Mouse (Mus musculus) gastrocnemius, adult 18-20 months (tissue): ENCODE data around the gene Ppib. TPM values are rescaled to one million over a fixed set of nuclear protein-coding genes. Genes with fewer than 3 reads are reported as not detected.

Experiments
- total RNA-seq, 2 experiments: library from RNA; stranded (reverse); gene quantifications; 2 replicates each; pipeline ENCODE4 v1.2.3; 2021

The Ppib gene
- total RNA-seq, 2 experiments from 2014 or later = 32.4 to 38.4 TPM

Other genes starting within 250 kb of the Ppib start
- 10 to 100 TPM; 15.7 to 16.2 TPM for gene Zfp609, start 232.7 kb upstream of the Ppib start, total RNA-seq
- gene Pclaf, start 170.0 kb upstream of the Ppib start, total RNA-seq = not detected
- 10 to 100 TPM; 13.4 to 13.8 TPM for gene Trip4, start 151.4 kb upstream of the Ppib start, total RNA-seq
- 1 to 10 TPM; 7.2 to 7.6 TPM for gene Csnk1g1, start 151.3 kb upstream of the Ppib start, total RNA-seq
- gene Snx22, start 9.5 kb downstream of the Ppib start, total RNA-seq = under 1 TPM in 1 of 2 experiments, not detected in 1; 0.17 TPM
- 10 to 100 TPM; 10.7 to 13.3 TPM for gene Snx1, start 66.4 kb downstream of the Ppib start, total RNA-seq
- 10 to 100 TPM; 49.7 to 53.9 TPM for gene Ciao2a, start 66.4 kb downstream of the Ppib start, total RNA-seq
- 10 to 100 TPM; 36.8 to 37.2 TPM for gene Dapk2, start 98.0 kb downstream of the Ppib start, total RNA-seq